Mouse (Mus musculus) left cerebral cortex, postnatal 10 days (tissue): ENCODE data around the gene Myo18a. TPM values are rescaled to one million over a fixed set of nuclear protein-coding genes. Genes with fewer than 3 reads are reported as not detected.
A peak's percentile ranks its signal among the peaks of the same experiment; 100 is the strongest.

Experiments used
- DNase-seq, 2 experiments: peaks; one replicate each; pipeline ENCODE4 v3.0.0; 2021 to 2022; ENCODE audit warnings: low spot score in 2 of 2, mixed read lengths in 1 of 2; ENCODE audit errors: extremely low spot score in 1 of 2
- intact Hi-C: fragments of 180-260 bp; cut with DNase I; formaldehyde crosslinking; loops from one replicate; pipeline ENCODE4 v1.15.1; 2025
- total RNA-seq, 2 experiments: library from RNA; stranded (reverse); gene quantifications; 2 replicates each; pipeline ENCODE4 v1.2.3; 2021

Gene Myo18a
- total RNA-seq, 2 experiments from 2014 or later: 135 to 137 TPM

DNA sequence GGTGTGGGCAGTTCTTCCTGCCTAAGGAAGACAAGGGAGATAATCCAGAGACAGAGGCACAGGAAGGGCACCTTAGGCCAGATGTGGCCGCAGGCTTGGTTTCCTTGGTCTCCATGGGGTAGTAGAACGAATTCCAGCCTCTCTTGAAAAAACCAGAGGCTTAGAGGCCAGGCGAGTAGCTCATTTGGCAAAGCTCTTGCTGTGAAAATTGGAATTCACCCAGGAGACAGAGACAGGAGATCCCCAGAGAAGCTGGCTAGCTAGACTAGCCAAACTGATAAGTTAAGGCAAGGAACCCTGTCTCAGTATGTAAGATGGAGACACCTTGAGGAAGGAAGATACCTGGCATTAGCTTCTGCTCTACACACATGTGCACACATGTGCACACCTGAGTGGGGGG, 63.3 kb downstream of the Myo18a start:
- no peak for DNase-seq
- intact Hi-C loops: loop anchor here (2.0 to 10.0 kb wide), 2 partner anchors 140 to 348 kb away; partner anchors contain the start of genes Nek8 and Tlcd1

DNA sequence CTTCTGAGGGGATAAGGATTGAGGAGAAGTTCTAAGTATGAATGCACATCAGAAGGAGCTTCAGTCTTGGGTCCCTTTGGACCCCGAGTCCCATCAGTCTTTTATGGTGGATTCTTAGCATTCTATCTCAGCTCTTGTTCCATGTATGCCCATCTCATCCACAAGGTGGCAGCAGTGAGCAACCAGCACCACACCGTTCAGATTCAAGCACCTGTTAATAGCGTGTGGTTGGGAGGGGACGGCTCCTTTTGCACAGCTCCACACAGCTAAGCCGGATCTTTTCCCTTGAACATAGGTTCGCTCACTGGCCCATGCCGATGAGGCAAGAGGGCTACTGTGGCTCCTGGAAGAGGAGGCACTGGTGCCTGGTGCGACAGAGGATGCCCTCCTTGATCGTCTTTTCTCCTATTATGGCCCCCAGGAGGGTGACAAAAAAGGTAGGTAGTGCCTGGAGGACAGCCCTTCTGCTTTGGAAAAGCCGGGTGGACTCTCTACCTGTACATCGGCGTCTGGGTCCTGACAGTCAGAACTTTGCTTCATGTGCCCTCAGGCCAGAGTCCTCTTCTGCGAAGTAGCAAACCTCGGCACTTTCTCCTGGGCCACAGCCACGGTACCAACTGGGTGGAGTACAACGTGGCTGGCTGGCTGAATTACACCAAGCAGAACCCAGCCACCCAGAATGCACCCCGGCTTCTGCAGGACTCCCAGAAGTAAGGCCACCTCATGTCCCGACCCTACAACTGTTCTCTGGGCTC, 64.4 kb downstream of the Myo18a start:
- intact Hi-C loops: loop anchor here (2.0 to 10.0 kb wide), 2 partner anchors 139 to 347 kb away; partner anchors contain the start of genes Nek8 and Tlcd1
- DNase-seq: peak; percentile 72 to 81

DNA sequence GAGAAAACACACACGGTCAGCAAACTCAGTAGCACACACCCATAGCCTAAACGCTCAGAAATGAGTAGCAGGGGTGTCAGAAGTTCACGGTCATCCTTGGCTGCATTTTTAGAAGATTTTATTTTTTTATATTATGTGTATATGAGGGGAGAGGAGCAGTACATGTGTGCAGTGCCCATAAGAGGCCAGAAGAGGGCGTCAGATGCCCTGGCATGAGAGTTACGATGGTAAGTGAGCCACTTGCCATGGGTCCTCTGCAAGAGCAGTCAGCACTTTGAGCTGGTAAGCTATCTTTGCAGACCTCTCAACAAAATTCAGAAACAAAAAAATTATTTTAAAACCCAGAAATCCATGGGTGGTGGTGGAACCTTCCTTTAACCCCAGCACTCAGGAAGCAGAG, 65.1 kb downstream of the Myo18a start:
- intact Hi-C loops: loop anchor here (10.0 kb wide), 1 partner anchor 347 kb away; the partner anchor contains the start of genes Nek8 and Tlcd1
- DNase-seq: no peak

DNA sequence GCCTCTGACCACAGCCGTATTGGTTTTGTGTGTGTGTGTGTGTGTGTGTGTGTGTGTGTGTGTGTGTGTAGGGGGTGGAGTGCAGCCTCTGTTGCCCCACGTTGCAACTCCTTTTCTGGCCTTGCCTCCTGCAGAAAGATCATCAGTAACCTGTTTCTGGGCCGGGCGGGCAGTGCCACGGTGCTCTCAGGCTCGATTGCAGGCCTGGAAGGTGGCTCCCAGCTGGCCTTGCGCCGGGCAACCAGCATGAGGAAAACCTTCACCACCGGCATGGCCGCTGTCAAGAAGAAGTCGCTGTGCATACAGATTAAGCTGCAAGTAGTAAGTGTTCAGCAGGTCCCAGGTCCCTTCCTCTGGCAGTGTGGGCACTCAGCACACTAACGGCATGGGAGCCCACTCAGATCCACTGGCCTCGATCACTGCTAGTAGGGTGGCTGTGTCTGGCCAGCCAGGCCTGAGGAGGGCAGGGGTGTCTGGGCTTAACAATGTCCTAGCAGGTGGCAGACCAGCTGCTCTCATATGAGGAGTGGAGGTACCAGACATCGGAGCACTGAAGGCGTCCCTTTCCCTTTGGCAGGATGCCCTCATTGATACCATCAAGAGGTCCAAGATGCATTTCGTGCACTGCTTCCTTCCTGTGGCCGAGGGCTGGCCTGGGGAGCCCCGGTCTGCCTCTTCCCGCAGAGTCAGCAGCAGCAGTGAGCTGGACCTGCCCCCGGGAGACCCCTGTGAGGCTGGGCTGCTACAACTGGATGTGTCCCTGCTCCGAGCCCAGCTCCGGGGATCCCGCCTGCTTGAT, 66.2 kb downstream of the Myo18a start:
- DNase-seq: no peak
- intact Hi-C loops: loop anchor here (10.0 kb wide), 1 partner anchor 346 kb away; the partner anchor contains the start of genes Nek8 and Tlcd1

DNA sequence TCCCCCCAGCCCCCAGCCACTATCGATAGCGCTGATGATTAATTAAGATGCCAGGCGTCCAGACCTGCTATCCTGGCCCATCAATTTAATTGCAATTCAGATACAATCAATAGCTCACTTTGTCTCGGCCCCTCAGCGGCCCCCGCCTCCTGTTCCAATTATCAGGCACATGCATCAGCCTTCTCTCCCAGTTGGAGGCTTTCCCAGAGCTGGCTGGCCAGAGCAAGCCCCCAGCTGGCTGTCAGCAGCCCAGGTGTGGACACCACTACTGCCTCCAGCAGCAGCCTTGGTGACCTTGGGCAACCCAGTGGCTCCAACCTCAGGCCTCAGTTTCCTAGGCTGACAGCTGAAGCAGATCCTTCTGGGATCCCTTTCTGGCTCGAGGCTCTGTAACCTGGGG, 67.8 kb downstream of the Myo18a start:
- DNase-seq: no peak
- intact Hi-C loops: no loop called here

DNA sequence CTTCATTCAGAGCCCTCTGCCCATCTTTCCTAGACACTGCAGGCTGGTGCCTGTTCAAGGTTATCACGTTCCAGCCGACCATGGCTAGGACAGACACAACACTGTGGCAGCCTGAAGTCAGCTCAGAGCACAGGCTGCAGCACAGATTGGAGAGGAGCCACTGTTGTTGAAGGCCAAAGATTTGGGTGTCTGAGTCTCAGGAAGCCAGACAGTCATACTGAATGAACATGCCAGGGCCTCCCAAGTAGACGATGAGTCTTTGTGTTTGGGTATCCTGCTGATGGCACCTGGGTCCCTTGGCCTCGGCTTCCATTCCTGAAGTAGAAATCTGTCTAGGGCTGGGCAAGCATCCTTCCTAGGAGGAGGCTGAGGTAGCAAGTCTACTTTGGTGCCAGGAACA, 69.5 kb downstream of the Myo18a start:
- intact Hi-C loops: no loop called here
- no peak for DNase-seq

DNA sequence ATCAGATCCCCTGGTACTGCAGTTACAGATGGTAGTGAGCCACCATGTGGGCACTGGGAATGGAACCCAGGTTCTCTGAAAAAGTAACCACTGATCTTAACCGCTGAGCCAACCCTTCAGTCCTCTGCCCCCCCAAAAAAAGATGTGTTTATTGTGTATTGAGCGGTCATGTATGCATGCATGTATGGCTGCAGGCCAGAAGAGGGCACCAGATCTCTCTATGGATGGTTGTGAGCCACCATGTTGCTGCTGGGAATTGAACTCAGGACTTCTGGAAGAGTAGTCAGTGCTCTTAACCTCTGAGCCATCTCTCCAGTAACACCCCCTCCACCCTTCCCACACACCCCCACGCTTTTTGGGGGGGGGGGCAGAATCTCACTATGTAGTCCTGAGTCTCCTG, 72.1 kb downstream of the Myo18a start:
- intact Hi-C loops: no loop called here

DNA sequence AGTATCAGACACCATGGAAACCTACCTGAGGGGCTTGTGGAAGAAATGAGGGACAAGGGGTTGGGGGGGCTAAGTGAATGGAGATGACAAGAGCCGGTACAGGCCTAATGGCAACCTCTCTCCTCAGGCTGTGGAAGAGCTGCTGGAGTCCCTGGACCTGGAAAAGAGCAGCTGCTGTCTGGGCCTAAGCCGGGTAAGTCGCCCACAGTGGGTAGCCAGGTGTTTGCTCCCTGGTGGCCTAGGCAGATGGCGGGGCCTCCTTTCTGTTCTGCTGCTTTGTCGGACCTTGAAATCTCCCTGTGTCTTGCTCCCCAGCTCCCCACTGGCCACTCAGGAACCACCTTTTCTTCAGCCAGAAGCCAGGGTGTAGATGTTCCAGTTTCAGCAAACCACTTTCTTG, 73.2 kb downstream of the Myo18a start:
- no peak for DNase-seq
- intact Hi-C loops: no loop called here

More for the DNA sequence above, 72.1 kb downstream of the Myo18a start:
- DNase-seq: no peak

DNA sequence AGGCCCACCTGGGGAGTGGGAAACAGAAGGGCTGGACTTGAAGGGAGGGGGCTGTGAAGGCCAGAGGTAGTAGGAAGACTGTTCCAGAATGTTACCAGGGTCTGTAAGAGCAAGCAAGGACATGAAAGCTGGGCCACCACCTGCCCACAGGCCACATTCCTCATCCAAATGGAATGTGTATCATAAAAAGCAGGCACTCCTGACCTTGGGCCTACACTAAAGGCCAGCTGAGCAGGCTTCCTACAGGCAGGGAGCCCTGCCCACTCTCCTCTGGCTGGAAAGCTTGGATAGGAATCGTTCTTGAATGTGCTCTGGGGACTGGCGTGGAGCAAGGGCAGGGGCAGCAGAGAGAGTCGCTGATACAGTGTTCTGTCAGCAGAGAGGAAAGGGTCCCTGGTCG, 73.7 kb downstream of the Myo18a start:
- intact Hi-C loops: no loop called here
- no peak for DNase-seq

DNA sequence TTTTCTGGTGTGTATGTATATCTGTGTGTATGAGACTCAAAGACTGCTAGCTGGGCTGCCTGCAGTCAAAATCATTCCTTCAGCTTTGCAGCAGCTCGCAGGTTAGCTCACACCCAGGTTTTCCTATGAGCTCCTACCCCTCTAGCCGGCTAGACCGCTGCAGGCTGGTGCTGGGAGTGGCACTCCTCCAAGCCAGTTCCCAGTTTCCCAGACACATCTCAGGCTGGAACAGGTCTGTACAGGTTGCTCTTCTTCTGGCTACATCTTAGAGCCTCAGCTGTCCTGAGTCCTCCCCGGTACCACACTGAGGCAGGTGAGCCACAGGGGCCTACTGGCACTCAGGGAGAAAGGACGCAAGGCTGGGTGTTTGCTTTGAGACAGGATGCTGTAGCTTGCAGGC, 74.8 kb downstream of the Myo18a start:
- intact Hi-C loops: no loop called here
- DNase-seq: no peak

DNA sequence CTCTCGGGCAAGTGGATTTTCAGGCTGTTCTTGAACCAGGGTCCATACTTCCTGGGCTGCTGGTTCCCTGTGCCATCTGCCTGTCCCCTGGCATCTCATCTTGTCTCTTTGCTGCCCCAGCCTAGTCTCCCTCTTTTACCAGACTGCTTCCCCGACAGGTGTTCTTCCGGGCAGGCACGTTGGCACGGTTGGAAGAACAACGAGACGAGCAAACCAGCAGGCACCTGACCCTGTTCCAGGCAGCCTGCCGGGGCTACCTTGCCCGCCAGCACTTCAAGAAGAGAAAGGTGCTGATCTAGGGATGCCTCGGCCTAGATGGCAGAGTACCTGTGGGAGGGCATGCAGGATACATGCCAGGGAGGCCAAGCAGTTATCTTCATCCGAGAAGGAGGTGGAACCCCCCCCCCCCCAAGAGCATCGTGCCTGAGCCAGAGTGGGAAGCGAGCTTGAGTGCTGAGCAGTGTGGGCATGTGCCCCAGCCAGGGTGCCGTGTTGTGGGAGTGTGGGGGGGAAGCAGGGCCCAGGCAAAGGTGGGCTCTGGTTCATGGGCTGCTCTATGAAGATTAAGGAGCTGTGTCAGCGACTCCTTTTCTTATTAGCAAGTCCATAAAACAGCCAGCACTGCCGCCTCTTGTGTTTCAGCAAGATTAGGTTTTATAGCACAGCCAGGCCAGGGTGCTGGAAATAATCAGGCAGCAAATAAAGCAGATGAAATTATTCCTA, 77.6 kb downstream of the Myo18a start:
- intact Hi-C loops: no loop called here
- DNase-seq: no peak

DNA sequence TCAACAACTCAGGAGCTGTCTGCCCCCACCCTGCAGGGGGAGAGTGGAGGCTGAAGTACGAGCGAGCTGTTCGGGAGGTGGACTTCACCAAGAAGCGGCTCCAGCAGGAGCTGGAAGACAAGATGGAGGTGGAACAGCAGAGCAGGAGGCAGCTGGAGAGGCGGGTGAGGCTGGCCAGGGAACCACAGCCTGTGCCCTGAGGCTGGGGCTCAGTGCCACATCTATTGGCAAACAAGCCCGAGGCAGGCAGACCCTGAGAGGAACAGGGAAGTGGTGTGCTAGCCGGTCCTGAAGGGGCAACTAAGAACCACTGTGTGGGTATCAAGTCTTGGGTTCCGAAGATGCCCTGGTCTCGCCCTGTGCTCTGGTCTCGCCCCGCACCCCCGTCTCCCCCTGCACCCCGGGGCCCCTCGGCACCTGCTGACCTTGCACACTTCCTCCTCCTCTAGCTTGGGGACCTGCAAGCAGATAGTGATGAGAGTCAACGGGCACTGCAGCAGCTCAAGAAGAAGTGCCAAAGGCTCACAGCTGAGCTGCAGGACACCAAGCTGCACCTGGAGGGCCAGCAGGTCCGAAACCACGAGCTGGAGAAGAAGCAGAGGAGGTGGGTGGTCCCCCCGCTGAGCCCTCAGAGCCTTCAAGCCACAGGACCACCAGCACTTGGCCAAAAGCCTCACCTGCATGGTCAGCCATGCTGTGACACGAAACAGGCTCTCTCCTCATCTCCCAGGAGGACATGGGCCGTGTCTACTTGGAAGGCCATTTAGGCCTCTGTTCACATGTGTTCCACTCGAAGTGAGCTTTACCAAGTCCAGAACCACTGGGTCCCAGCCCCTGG, 80.2 kb downstream of the Myo18a start:
- no peak for DNase-seq
- intact Hi-C loops: no loop called here

DNA sequence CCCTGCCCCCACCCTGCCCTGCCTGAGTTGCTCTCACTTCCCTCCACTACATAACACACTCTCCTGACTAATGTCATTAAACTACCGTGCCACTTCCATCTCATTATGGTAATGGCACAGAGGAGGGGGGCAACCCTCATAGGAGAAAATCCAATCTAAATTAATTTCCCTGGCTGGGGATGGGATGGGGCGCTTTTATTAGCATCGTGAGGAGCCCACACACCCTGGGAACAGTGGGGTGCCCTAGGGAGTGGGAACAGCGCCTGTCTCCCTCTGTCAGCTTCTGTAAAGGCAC, 80.8 kb downstream of the Myo18a start:
- no peak for DNase-seq
- intact Hi-C loops: no loop called here

DNA sequence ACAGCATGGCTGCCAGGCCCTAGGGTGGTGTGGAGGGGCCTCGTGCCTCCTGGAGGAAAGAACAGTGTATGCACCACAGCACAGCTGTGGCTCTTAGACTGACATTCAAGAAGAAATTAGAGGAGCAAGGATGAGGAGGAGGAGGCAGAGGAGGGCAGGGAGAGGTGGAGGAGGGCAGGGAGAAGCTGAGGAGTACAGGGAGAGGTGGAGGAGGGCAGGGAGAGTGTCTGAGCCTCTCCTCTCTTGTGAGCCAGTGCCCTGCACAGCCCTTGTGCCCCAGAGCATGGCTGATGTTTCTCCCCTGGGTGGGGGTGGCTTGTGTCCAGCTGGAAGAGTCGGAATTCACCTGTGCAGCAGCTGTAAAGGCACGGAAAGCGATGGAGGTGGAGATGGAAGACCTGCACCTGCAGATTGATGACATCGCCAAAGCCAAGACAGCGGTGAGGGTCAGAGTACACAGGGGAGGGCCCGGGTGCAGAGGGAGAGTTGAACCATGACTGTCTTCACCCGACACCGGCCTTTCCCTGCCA, 84.6 kb downstream of the Myo18a start:
- no peak for DNase-seq
- intact Hi-C loops: no loop called here

DNA sequence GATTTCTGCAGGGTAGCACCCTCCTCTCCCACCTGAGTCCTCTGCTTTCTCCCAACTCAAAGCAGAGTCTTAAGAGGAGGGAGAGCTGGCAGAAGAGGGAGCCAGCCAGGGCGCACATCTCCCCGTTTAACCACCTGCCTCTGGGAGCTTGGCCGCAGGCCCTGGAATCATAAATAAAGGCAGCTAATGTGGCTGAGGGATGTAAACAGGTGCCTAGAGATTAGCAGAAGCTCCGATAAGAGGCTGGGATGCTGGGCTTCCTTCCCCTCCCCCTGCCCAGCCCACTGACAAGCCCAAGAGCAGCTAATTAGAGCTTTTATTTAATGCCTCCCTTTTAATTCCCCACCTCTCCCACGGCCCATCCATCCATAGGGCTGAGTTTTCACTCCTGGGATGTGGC, 85.1 kb downstream of the Myo18a start:
- intact Hi-C loops: no loop called here
- no peak for DNase-seq

DNA sequence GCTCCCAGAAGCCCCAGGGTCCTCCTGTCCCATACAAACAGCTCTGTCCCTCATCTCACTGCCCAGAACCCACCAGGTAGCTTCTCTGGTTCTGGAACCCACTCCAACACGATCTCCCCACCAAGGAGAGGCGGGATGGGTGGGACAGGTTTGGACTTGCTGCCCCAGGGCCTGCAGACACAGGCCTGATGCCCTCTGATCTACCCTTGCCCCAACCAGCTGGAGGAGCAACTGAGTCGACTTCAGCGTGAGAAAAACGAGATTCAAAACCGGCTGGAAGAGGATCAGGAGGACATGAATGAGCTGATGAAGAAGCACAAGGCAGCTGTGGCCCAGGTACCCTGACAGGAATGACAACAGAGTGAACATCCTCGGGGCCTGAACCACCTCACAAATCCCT, 86.1 kb downstream of the Myo18a start:
- intact Hi-C loops: no loop called here
- no peak for DNase-seq

DNA sequence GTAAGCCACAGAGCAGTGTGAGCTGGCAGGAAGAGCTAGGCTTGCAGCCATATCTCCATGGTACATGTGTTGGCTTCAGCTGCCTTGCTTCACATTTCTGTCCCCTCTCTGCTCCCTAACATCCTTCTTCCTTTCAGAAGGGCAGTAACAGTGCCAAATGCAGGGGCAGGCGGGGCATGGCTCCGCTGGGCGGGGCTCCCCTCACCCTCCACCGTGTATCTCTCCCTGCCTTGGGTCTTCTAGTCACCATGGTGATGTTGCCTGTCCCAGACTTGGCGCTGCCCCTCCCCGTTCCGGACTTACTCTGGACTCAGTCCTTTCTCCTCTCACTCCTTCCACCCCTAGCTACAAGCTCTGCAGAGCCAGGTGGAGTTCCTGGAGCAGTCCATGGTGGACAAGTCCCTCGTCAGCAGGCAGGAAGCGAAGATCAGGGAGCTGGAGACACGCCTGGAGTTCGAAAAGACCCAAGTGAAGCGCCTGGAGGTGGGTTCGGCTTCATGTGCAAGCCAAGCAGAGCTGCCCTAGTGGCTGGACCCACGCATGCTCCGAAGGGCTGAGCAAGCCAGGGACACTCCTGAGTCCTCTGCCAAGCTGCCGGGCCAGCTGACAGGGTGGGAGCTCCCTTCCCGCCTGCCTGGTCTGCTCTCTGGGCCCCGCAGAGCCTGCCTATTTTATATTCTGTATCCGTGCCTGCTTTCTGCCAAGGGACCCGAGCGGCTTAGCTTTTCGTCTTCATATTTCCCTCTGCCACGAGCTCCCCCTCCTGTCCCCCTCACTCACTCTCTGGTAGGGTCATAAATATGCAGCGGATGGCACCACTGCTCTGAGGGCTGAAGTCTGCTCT, 87.6 kb downstream of the Myo18a start:
- peak; percentile 76 to 84 for DNase-seq
- intact Hi-C loops: no loop called here
